Mouse (Mus musculus) lung, postnatal 10 days (tissue): ENCODE data around the gene Pex5.

ENCODE experiments used
- DNase-seq: peaks from one replicate; pipeline ENCODE4 v3.0.0; 2021

Pex5 gene

GRCm38 (mm10) chr6:124414927-124415325 lies at the start of gene Pex5:
Pex5 (minus strand) TSS chr6:124415067.
- DNase-seq, result peak; percentile 98

GRCm38 (mm10) chr6:124463881-124464291 lies 49.0 kb upstream of the Pex5 start:
- no peak for DNase-seq

- no peak for DNase-seq
Observed at GRCm38 (mm10) chr6:124459388-124459787, 44.5 kb upstream of the Pex5 start.

- no peak for DNase-seq
Observed at GRCm38 (mm10) chr6:124458505-124458904, 43.6 kb upstream of the Pex5 start.

- DNase-seq, result no peak
Observed at GRCm38 (mm10) chr6:124457827-124458226, 43.0 kb upstream of the Pex5 start.

GRCm38 (mm10) chr6:124456243-124456642 lies 41.4 kb upstream of the Pex5 start:
- DNase-seq, result no peak

- DNase-seq, result no peak
Observed at GRCm38 (mm10) chr6:124453756-124454155, 38.9 kb upstream of the Pex5 start.

- no peak for DNase-seq
Observed at GRCm38 (mm10) chr6:124451995-124452394, 37.1 kb upstream of the Pex5 start.

GRCm38 (mm10) chr6:124449668-124450383 lies 35.0 kb upstream of the Pex5 start:
- no peak for DNase-seq

- no peak for DNase-seq
Observed at GRCm38 (mm10) chr6:124448959-124449667, 34.2 kb upstream of the Pex5 start.

GRCm38 (mm10) chr6:124448186-124448852 lies 33.5 kb upstream of the Pex5 start:
- no peak for DNase-seq

GRCm38 (mm10) chr6:124447356-124447755 lies 32.5 kb upstream of the Pex5 start:
- DNase-seq, result no peak

- no peak for DNase-seq
Observed at GRCm38 (mm10) chr6:124446459-124446858, 31.6 kb upstream of the Pex5 start.

GRCm38 (mm10) chr6:124446024-124446423 lies 31.2 kb upstream of the Pex5 start:
- no peak for DNase-seq

GRCm38 (mm10) chr6:124443338-124443737 lies 28.5 kb upstream of the Pex5 start:
- DNase-seq, result no peak

GRCm38 (mm10) chr6:124436245-124436644 lies 21.4 kb upstream of the Pex5 start:
- no peak for DNase-seq

GRCm38 (mm10) chr6:124435173-124435572 lies 20.3 kb upstream of the Pex5 start:
- no peak for DNase-seq

GRCm38 (mm10) chr6:124433688-124434324 lies 18.9 kb upstream of the Pex5 start:
- DNase-seq, result no peak

- DNase-seq, result no peak
Observed at GRCm38 (mm10) chr6:124430784-124431495, 16.1 kb upstream of the Pex5 start.

GRCm38 (mm10) chr6:124430379-124430778 lies 15.5 kb upstream of the Pex5 start:
- no peak for DNase-seq

GRCm38 (mm10) chr6:124427791-124428576 lies 13.1 kb upstream of the Pex5 start:
- no peak for DNase-seq

GRCm38 (mm10) chr6:124427289-124427688 lies 12.4 kb upstream of the Pex5 start:
- DNase-seq, result no peak
